Mouse (Mus musculus) kidney, postnatal 0 days (tissue): ENCODE results near the gene Entr1. TPM values are rescaled to one million over a fixed set of nuclear protein-coding genes. Genes with fewer than 3 reads are reported as not detected.

Experiments used
- ATAC-seq: fragments of 200-750 bp; cut with Nextera tagmentation; replicated peaks from 2 replicates; pipeline ENCODE4 v1.8.0; 2017; ENCODE audit warnings: low read depth, moderate number of reproducible peaks, moderate TSS enrichment, moderate library complexity; ENCODE audit not compliant: low FRiP score
- DNase-seq: peaks from one replicate; pipeline ENCODE4 v3.0.0-alpha.2; 2016; ENCODE audit warnings: low spot score
- H3K27ac ChIP-seq: fragments of 300-500 bp; sonication (generic); 2 replicates; pipeline ENCODE4 v1.5.1; 2014; ENCODE audit warnings: mild to moderate bottlenecking
- H3K27me3 ChIP-seq: fragments of 300-500 bp; sonication (generic); 2 replicates; pipeline ENCODE4 v1.6.1; 2014; ENCODE audit warnings: low read length, mixed read lengths; ENCODE audit not compliant: insufficient read depth
- H3K36me3 ChIP-seq: fragments of 300-500 bp; sonication (generic); 2 replicates; pipeline ENCODE4 v1.6.1; 2014; ENCODE audit warnings: low read length, mixed read lengths; ENCODE audit not compliant: insufficient read depth
- H3K4me1 ChIP-seq: fragments of 300-500 bp; sonication (generic); replicated peaks from 2 replicates; pipeline ENCODE4 v1.6.1; 2014; ENCODE audit warnings: antibody characterized with exemption, low read length, mixed read lengths; ENCODE audit not compliant: insufficient read depth
- H3K4me2 ChIP-seq: fragments of 300-500 bp; sonication (generic); 2 replicates; pipeline ENCODE4 v1.6.1; 2014; ENCODE audit warnings: mild to moderate bottlenecking, low read length, moderate library complexity, mixed read lengths
- H3K4me3 ChIP-seq: fragments of 300-500 bp; sonication (generic); replicated peaks from 2 replicates; pipeline ENCODE4 v1.5.1; 2014; ENCODE audit warnings: low read depth, low read length
- H3K9ac ChIP-seq: fragments of 300-500 bp; sonication (generic); 2 replicates; pipeline ENCODE4 v1.6.1; 2014; ENCODE audit warnings: low read depth, low read length
- H3K9me3 ChIP-seq: fragments of 300-500 bp; sonication (generic); replicated peaks from 2 replicates; pipeline ENCODE4 v1.6.1; 2016; ENCODE audit warnings: low read length, inconsistent platforms, mixed read lengths
- CTCF ChIP-seq: IDR thresholded peaks from 2 replicates; pipeline ENCODE4 v1.5.1; 2016; ENCODE audit warnings: antibody characterized with exemption, low read depth, mild to moderate bottlenecking, moderate library complexity
- WGBS: fragments of 180-500 bp; shearing (Covaris S2); extraction: QIAGEN DNeasy Blood & Tissue Kit; methylation state at CpG from one replicate; pipeline ENCODE4 v1.1.7; 2014; 5-methylcytosine and 5-hydroxymethylcytosine counted together
- polyA plus RNA-seq: library from polyadenylated mRNA; unstranded; fragments of >200 nt; fragmentation: Nextera tagmentation; extraction: Ambion mirVana; gene quantifications from 2 replicates; pipeline ENCODE4 v1.2.1, GENCODE M21; 2015

Gene Entr1
- 88.0 and 94.9 TPM in 2 replicates for polyA plus RNA-seq

GRCm38 (mm10) chr2:26389154-26389690 lies at the start of gene Entr1, which contains the start of gene Pmpca:
Gene Entr1, minus strand, starts transcription at chr2:26389316.
Gene Pmpca, plus strand, starts transcription at chr2:26389339.
- peak within 1 kb of the TSS; percentile 97 for H3K4me3 ChIP-seq
- peak within 1 kb of the TSS; percentile 94 for H3K9ac ChIP-seq
- H3K4me1 ChIP-seq: peaks cover 9% of the 10 kb centered on the region
- H3K27ac ChIP-seq: peak within 1 kb of the TSS; percentile 63
- peak within 1 kb of the TSS; percentile 98 for H3K4me2 ChIP-seq
- ATAC-seq (peak; percentile 74), DNase-seq (peak; percentile 86)
- WGBS: 0% methylated on average over 60 of the region's 60 CpGs
- TF ChIP-seq CTCF: no peak
- peaks cover 55% of the 10 kb centered on the region for H3K36me3 ChIP-seq
- no peaks in the 10 kb centered on the region for H3K9me3 ChIP-seq
- no peaks in the 10 kb centered on the region for H3K27me3 ChIP-seq

- Histone ChIP-seq H3K27ac (no peak overlapping the region), H3K4me1 (no peaks in the 10 kb centered on the region; the same call in 1 of the 2 replicates), H3K4me3 (no peak overlapping the region), H3K9ac (no peak overlapping the region), H3K4me2 (no peak overlapping the region), H3K9me3 (no peaks in the 10 kb centered on the region), H3K27me3 (no peaks in the 10 kb centered on the region), H3K36me3 (peaks cover 65% of the 10 kb centered on the region)
- ATAC-seq (no peak), DNase-seq (no peak)
- 85% methylated on average over 7 of the region's 7 CpGs for WGBS
- no peak for TF ChIP-seq CTCF
Observed at GRCm38 (mm10) chr2:26438373-26438772, 49.3 kb upstream of the Entr1 start.

- Histone ChIP-seq H3K9ac (no peak overlapping the region), H3K27me3 (no peaks in the 10 kb centered on the region), H3K36me3 (peaks cover 70% of the 10 kb centered on the region), H3K4me2 (no peak overlapping the region), H3K4me1 (no peaks in the 10 kb centered on the region), H3K9me3 (no peaks in the 10 kb centered on the region), H3K27ac (peak overlapping the region; percentile 31; the same call in 1 of the 2 replicates), H3K4me3 (no peak overlapping the region)
- ATAC-seq (no peak), DNase-seq (no peak)
- 62% methylated on average over 4 of the region's 4 CpGs for WGBS
- TF ChIP-seq CTCF: no peak
Observed at GRCm38 (mm10) chr2:26437221-26437620, 48.1 kb upstream of the Entr1 start.

GRCm38 (mm10) chr2:26434791-26435572 lies 45.9 kb upstream of the Entr1 start:
- DNase-seq (peak; percentile 11), ATAC-seq (peak; percentile 80)
- Histone ChIP-seq H3K9ac (no peak overlapping the region), H3K9me3 (no peaks in the 10 kb centered on the region), H3K4me1 (no peaks in the 10 kb centered on the region), H3K27ac (peak overlapping the region; percentile 14), H3K4me2 (no peak overlapping the region), H3K36me3 (peaks cover 69% of the 10 kb centered on the region), H3K4me3 (no peak overlapping the region), H3K27me3 (no peaks in the 10 kb centered on the region)
- no peak for TF ChIP-seq CTCF
- WGBS: 93% methylated on average over 7 of the region's 7 CpGs

GRCm38 (mm10) chr2:26429851-26430250 lies 40.7 kb upstream of the Entr1 start:
- no peak overlapping the region for H3K4me2 ChIP-seq
- no peak overlapping the region for H3K9ac ChIP-seq
- WGBS: 93% methylated on average over 5 of the region's 5 CpGs
- H3K36me3 ChIP-seq: peaks cover 85% of the 10 kb centered on the region
- H3K27me3 ChIP-seq: no peaks in the 10 kb centered on the region
- H3K4me1 ChIP-seq: no peaks in the 10 kb centered on the region
- ATAC-seq: no peak
- no peak overlapping the region for H3K27ac ChIP-seq
- H3K4me3 ChIP-seq: no peak overlapping the region
- H3K9me3 ChIP-seq: no peaks in the 10 kb centered on the region
- TF ChIP-seq CTCF: no peak
- no peak for DNase-seq

GRCm38 (mm10) chr2:26424541-26424940 lies 35.4 kb upstream of the Entr1 start:
- no peak overlapping the region for H3K4me3 ChIP-seq
- TF ChIP-seq CTCF: no peak
- DNase-seq: no peak
- H3K9ac ChIP-seq: no peak overlapping the region
- H3K36me3 ChIP-seq: peaks cover 92% of the 10 kb centered on the region
- 95% methylated on average over 2 of the region's 2 CpGs for WGBS
- no peak for ATAC-seq
- no peak overlapping the region for H3K27ac ChIP-seq
- no peaks in the 10 kb centered on the region for H3K4me1 ChIP-seq
- H3K9me3 ChIP-seq: no peaks in the 10 kb centered on the region
- H3K27me3 ChIP-seq: no peaks in the 10 kb centered on the region
- no peak overlapping the region for H3K4me2 ChIP-seq
